Mouse (Mus musculus) olfactory bulb, adult 2 months (tissue): ENCODE measurements around the gene Dicer1.

Experiments used
- CTCF ChIP-seq: fragments of 200-500 bp; IDR thresholded peaks from 2 replicates; pipeline ENCODE4 v1.5.1; 2012; ENCODE audit warnings: low read depth, mild to moderate bottlenecking, low read length, moderate library complexity; ENCODE audit not compliant: insufficient read depth
- POLR2A ChIP-seq: fragments of 200-500 bp; IDR thresholded peaks from 2 replicates; pipeline ENCODE4 v1.6.1; 2012; ENCODE audit warnings: mild to moderate bottlenecking, low read depth, low read length, moderate library complexity; ENCODE audit not compliant: insufficient read depth

DNA sequence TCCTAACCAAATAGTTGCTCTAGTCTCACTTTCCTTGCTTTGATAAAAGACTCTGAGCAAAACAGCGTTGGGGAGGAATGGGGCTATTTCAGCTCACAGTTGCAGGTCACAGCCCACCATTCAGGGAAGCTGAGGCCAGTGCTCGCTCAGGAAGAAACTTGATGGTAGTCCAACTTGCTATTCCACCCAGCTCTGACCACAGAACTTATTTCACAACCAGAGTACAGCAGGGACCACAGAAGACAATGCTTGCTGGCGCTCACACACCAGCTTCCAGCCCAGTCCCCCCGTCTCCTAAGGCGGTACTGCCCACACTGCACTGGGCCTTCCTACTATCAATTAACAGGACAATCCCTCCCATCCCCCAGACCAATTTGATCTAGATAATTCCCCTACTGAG lies 36.3 kb downstream of the Dicer1 start:
- no peak for TF ChIP-seq POLR2A
- no peak for TF ChIP-seq CTCF
